Mouse (Mus musculus) E14TG2a.4 (cell line): Measurements from ENCODE around the gene Zfp62.

Experiments used
- CTCF ChIP-seq: conservative IDR thresholded peaks from 2 replicates; pipeline ENCODE4 v1.5.1; 2014; ENCODE audit warnings: low read length
- NANOG ChIP-seq: IDR thresholded peaks from 2 replicates; pipeline ENCODE4 v1.6.1; 2014; ENCODE audit warnings: borderline replicate concordance, low read length, mixed read lengths

- TF ChIP-seq CTCF (no peak), NANOG (no peak)
These were observed 59.2 kb downstream of the Zfp62 start for GRCm38 (mm10) chr11:49262286-49262685.
